Mouse (Mus musculus): ENCODE measurements at regions not wholly inside any gene's neighbourhood (a gene's known extent, or its start where the extent isn't known, plus 50 kb on each side); places are given as distances from the start of the nearest gene placed in this dataset.

- DNase-seq, result no peak
- intact Hi-C loops (cut with DNase I; ENCODE audit: low total_unique reads), result no loop called here
Observed at GRCm38 (mm10) chr2:72541246-72541645, 65.3 kb downstream of the Cdca7 start.

GRCm38 (mm10) chr2:72545453-72545852, 69.5 kb downstream of the Cdca7 start:
- DNase-seq, result no peak
- intact Hi-C loops (cut with DNase I; ENCODE audit: low total_unique reads), result no loop called here

GRCm38 (mm10) chr2:72546476-72546875, 70.5 kb downstream of the Cdca7 start:
- no peak for DNase-seq
- intact Hi-C loops (cut with DNase I; ENCODE audit: low total_unique reads), result no loop called here

GRCm38 (mm10) chr2:72546963-72547362, 71.0 kb downstream of the Cdca7 start:
- DNase-seq, result no peak
- intact Hi-C loops (cut with DNase I; ENCODE audit: low total_unique reads), result no loop called here

- no peak for DNase-seq
- intact Hi-C loops (cut with DNase I; ENCODE audit: low total_unique reads), result no loop called here
Observed at GRCm38 (mm10) chr2:72551268-72551667, 75.3 kb downstream of the Cdca7 start.

GRCm38 (mm10) chr2:72554603-72555002, 78.6 kb downstream of the Cdca7 start:
- peak; percentile 55 for DNase-seq
- intact Hi-C loops (cut with DNase I; ENCODE audit: low total_unique reads), result no loop called here

GRCm38 (mm10) chr2:72555116-72555515, 79.2 kb downstream of the Cdca7 start:
- intact Hi-C loops (cut with DNase I; ENCODE audit: low total_unique reads), result no loop called here
- no peak for DNase-seq

GRCm38 (mm10) chr2:72555556-72555955, 79.6 kb downstream of the Cdca7 start:
- DNase-seq, result no peak
- intact Hi-C loops (cut with DNase I; ENCODE audit: low total_unique reads), result no loop called here

GRCm38 (mm10) chr2:72556064-72556821, 80.3 kb downstream of the Cdca7 start:
- no peak for DNase-seq
- intact Hi-C loops (cut with DNase I; ENCODE audit: low total_unique reads), result no loop called here

GRCm38 (mm10) chr2:72557161-72557560, 81.2 kb downstream of the Cdca7 start:
- intact Hi-C loops (cut with DNase I; ENCODE audit: low total_unique reads), result no loop called here
- DNase-seq, result peak; percentile 27

GRCm38 (mm10) chr2:72557565-72558260, 81.8 kb downstream of the Cdca7 start:
- intact Hi-C loops (cut with DNase I; ENCODE audit: low total_unique reads), result no loop called here
- no peak for DNase-seq

GRCm38 (mm10) chr2:72561383-72561782, 85.4 kb downstream of the Cdca7 start:
- intact Hi-C loops (cut with DNase I; ENCODE audit: low total_unique reads), result no loop called here
- DNase-seq, result no peak

GRCm38 (mm10) chr2:72578322-72578721, 102.4 kb downstream of the Cdca7 start:
- no peak for DNase-seq
- intact Hi-C loops (cut with DNase I; ENCODE audit: low total_unique reads), result no loop called here

GRCm38 (mm10) chr2:72581136-72581535, 105.2 kb downstream of the Cdca7 start:
- intact Hi-C loops (cut with DNase I; ENCODE audit: low total_unique reads), result no loop called here
- no peak for DNase-seq

- no peak for DNase-seq
- intact Hi-C loops (cut with DNase I; ENCODE audit: low total_unique reads), result no loop called here
Observed at GRCm38 (mm10) chr2:72588814-72589213, 112.9 kb downstream of the Cdca7 start.

GRCm38 (mm10) chr2:72592011-72592410, 116.1 kb downstream of the Cdca7 start:
- DNase-seq, result no peak
- intact Hi-C loops (cut with DNase I; ENCODE audit: low total_unique reads), result no loop called here

- DNase-seq, result no peak
- intact Hi-C loops (cut with DNase I; ENCODE audit: low total_unique reads), result no loop called here
Observed at GRCm38 (mm10) chr2:72596994-72597925, 121.3 kb downstream of the Cdca7 start.

GRCm38 (mm10) chr2:72597941-72598340, 122.0 kb downstream of the Cdca7 start:
- DNase-seq, result no peak
- intact Hi-C loops (cut with DNase I; ENCODE audit: low total_unique reads), result no loop called here

GRCm38 (mm10) chr2:72600723-72601122, 124.8 kb downstream of the Cdca7 start:
- DNase-seq, result peak; percentile 30
- intact Hi-C loops (cut with DNase I; ENCODE audit: low total_unique reads), result no loop called here

- intact Hi-C loops (cut with DNase I; ENCODE audit: low total_unique reads), result no loop called here
- no peak for DNase-seq
Observed at GRCm38 (mm10) chr2:72602152-72602551, 126.2 kb downstream of the Cdca7 start.

Data from gastrocnemius, postnatal 14 days (tissue).